Mouse (Mus musculus) inflammation-experienced regulatory T-cells, adult 16 weeks (primary cell): ENCODE measurements around the gene Ubqln5. TPM values are rescaled to one million over a fixed set of nuclear protein-coding genes. Genes with fewer than 3 reads are reported as not detected.

ENCODE experiments used
- polyA plus RNA-seq: library from polyadenylated mRNA; unstranded; fragments of 100-300 nt; shearing (Covaris generic); gene quantifications from one replicate; pipeline ENCODE4 v1.2.1, GENCODE M21; 2017

Ubqln5 gene
- not detected for polyA plus RNA-seq

DNA sequence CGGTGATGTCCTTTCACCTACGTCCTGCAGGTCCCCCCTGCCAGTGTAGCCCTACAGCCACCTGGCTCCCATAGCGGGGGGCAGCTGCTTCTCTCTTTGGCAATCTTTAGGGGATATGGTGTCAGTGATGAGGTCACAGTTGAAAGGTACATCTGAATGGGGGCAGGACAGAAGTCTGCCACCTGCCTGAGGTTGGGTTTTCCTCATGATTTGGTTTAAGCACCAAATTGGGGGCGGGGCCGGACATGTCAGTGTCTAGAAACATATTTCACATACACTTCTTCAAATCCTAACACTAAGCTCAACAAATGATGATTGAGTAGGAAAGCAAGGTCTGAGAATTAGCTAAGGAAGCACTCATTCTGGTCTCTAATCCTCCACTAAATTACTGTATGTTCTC, at the start of gene Ubqln5:
Gene Ubqln5 (minus strand): TSS at position 101 of the 400 bp plus-strand sequence.

GRCm38 (mm10) chr7:104150456-104150855, 20.8 kb upstream of the Ubqln5 start, which contains the start of gene Ubqlnl:
Ubqlnl (minus strand) TSS chr7:104150556.

GRCm38 (mm10) chr7:104143179-104143578, 13.6 kb upstream of the Ubqln5 start, which contains the start of gene Ubqln3:
Ubqln3 (minus strand) TSS chr7:104143279.

GRCm38 (mm10) chr7:104137305-104137704, 7.7 kb upstream of the Ubqln5 start, which contains the start of gene Olfr643:
Olfr643 (minus strand) TSS chr7:104137405.

GRCm38 (mm10) chr7:104104757-104104972, 25.0 kb downstream of the Ubqln5 start, which contains the start of gene Olfr646:
Olfr646 (plus strand) TSS chr7:104104873.

DNA sequence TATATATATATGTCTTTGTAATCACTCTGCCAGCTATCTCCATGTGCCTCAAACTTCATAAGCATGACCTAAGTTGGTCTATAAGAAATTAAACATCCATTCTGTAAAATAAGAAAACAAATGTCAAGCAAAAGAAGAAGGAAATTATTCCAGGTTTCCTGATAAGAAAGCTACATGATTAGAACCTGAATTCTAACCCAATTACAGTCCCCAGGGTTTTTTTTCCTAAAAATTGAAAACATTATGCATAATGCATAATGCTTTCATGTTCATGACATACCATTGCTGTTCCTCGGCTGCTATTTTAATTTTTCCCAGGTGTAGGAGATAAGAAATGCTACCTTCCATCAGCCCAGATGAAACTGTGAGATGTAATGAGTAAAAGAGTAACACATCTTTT, 44.3 kb downstream of the Ubqln5 start, which contains the start of gene Olfr645:
Gene Olfr645 (minus strand): TSS at position 101 of the 400 bp plus-strand sequence.

Other genes with a start within 250 kb of the Ubqln5 start
- not detected for gene Olfr66, start 243.6 kb downstream of the Ubqln5 start, polyA plus RNA-seq
- not detected for gene Olfr64, start 235.3 kb downstream of the Ubqln5 start, polyA plus RNA-seq
- gene Olfr65, start 226.3 kb downstream of the Ubqln5 start, polyA plus RNA-seq, result not detected
- not detected for gene Olfr631, start 201.0 kb downstream of the Ubqln5 start, polyA plus RNA-seq
- not detected for gene Olfr632, start 195.5 kb downstream of the Ubqln5 start, polyA plus RNA-seq
- gene Olfr633, start 185.4 kb downstream of the Ubqln5 start, polyA plus RNA-seq, result not detected
- gene Olfr635, start 158.7 kb downstream of the Ubqln5 start, polyA plus RNA-seq, result 0.04 TPM
- not detected for gene Olfr638, start 131.1 kb downstream of the Ubqln5 start, polyA plus RNA-seq
- not detected for gene Olfr639, start 112.5 kb downstream of the Ubqln5 start, polyA plus RNA-seq
- not detected for gene Olfr640, start 104.3 kb downstream of the Ubqln5 start, polyA plus RNA-seq
- gene Olfr641, start 94.4 kb downstream of the Ubqln5 start, polyA plus RNA-seq, result not detected
- not detected for gene Olfr642, start 77.2 kb downstream of the Ubqln5 start, polyA plus RNA-seq
- gene 4930516K23Rik, start 68.4 kb downstream of the Ubqln5 start, polyA plus RNA-seq, result 0.12 TPM
- not detected for gene Olfr644, start 58.0 kb downstream of the Ubqln5 start, polyA plus RNA-seq
- not detected for gene Olfr645, start 44.4 kb downstream of the Ubqln5 start, polyA plus RNA-seq
- not detected for gene Olfr646, start 25.0 kb downstream of the Ubqln5 start, polyA plus RNA-seq
- not detected for gene Olfr643, start 7.6 kb upstream of the Ubqln5 start, polyA plus RNA-seq
- gene Ubqln3, start 13.5 kb upstream of the Ubqln5 start, polyA plus RNA-seq, result not detected
- gene Ubqlnl, start 20.7 kb upstream of the Ubqln5 start, polyA plus RNA-seq, result not detected
- gene Olfm5, start 35.0 kb upstream of the Ubqln5 start, polyA plus RNA-seq, result not detected
- gene Olfr648, start 53.6 kb upstream of the Ubqln5 start, polyA plus RNA-seq, result 0.17 TPM
- gene Olfr649, start 66.2 kb upstream of the Ubqln5 start, polyA plus RNA-seq, result not detected
- 1.5 TPM for gene Trim6, start 89.0 kb upstream of the Ubqln5 start, polyA plus RNA-seq
- gene Trim34a, start 114.6 kb upstream of the Ubqln5 start, polyA plus RNA-seq, result 56.3 TPM
- 39.1 TPM for gene Trim5, start 158.3 kb upstream of the Ubqln5 start, polyA plus RNA-seq
- gene Trim12a, start 185.6 kb upstream of the Ubqln5 start, polyA plus RNA-seq, result 146 TPM
- gene Trim34b, start 199.6 kb upstream of the Ubqln5 start, polyA plus RNA-seq, result 0.78 TPM
- 25.4 TPM for gene Trim12c, start 223.5 kb upstream of the Ubqln5 start, polyA plus RNA-seq
- gene Trim30b, start 240.1 kb upstream of the Ubqln5 start, polyA plus RNA-seq, result 1.3 TPM